Mouse (Mus musculus) forebrain, embryonic 11.5 days (tissue): ENCODE results near the gene Zfp683. TPM values are rescaled to one million over a fixed set of nuclear protein-coding genes. Genes with fewer than 3 reads are reported as not detected.
A peak's percentile ranks its signal among the peaks of the same experiment; 100 is the strongest.

Experiments
- ATAC-seq: fragments of 200-750 bp; cut with Nextera tagmentation; replicated peaks from 2 replicates; pipeline ENCODE4 v1.8.0; 2017; ENCODE audit warnings: moderate TSS enrichment; ENCODE audit not compliant: low FRiP score
- DNase-seq: peaks from one replicate; pipeline ENCODE4 v3.0.0-alpha.2; 2017; ENCODE audit warnings: low spot score
- H3K27ac ChIP-seq: fragments of 300-500 bp; sonication (generic); 2 replicates; pipeline ENCODE4 v1.5.1; 2014; ENCODE audit warnings: low read depth, low read length
- H3K27me3 ChIP-seq: fragments of 300-500 bp; sonication (generic); 2 replicates; pipeline ENCODE4 v1.6.1; 2014; ENCODE audit warnings: mild to moderate bottlenecking, low read length, mixed read lengths; ENCODE audit not compliant: control insufficient read depth, insufficient read depth
- H3K36me3 ChIP-seq: fragments of 300-500 bp; sonication (generic); 2 replicates; pipeline ENCODE4 v1.6.1; 2014; ENCODE audit warnings: mild to moderate bottlenecking, low read length, moderate library complexity, mixed read lengths; ENCODE audit not compliant: control insufficient read depth, insufficient read depth
- H3K4me1 ChIP-seq: fragments of 300-500 bp; sonication (generic); replicated peaks from 2 replicates; pipeline ENCODE4 v1.6.1; 2014; ENCODE audit warnings: low read length, mixed read lengths; ENCODE audit not compliant: control insufficient read depth, insufficient read depth
- H3K4me2 ChIP-seq: fragments of 300-500 bp; sonication (generic); 2 replicates; pipeline ENCODE4 v1.6.1; 2014; ENCODE audit warnings: low read depth, mild to moderate bottlenecking, low read length, moderate library complexity, mixed read lengths; ENCODE audit not compliant: severe bottlenecking
- H3K4me3 ChIP-seq: fragments of 300-500 bp; sonication (generic); 2 replicates; pipeline ENCODE4 v1.5.1; 2014; ENCODE audit warnings: low read depth, low read length
- H3K9ac ChIP-seq: fragments of 300-500 bp; sonication (generic); 2 replicates; pipeline ENCODE4 v1.6.1; 2014; ENCODE audit warnings: low read length
- H3K9me3 ChIP-seq: fragments of 300-500 bp; sonication (generic); 2 replicates; pipeline ENCODE4 v1.6.1; 2016; ENCODE audit warnings: low read length, mixed read lengths; ENCODE audit not compliant: control insufficient read depth
- WGBS: fragments of 180-500 bp; shearing (Covaris S2); extraction: QIAGEN DNeasy Blood & Tissue Kit; methylation state at CpG from one replicate; pipeline ENCODE4 v1.1.7; 2014; 5-methylcytosine and 5-hydroxymethylcytosine counted together
- polyA plus RNA-seq: library from polyadenylated mRNA; unstranded; fragments of >200 nt; fragmentation: Nextera tagmentation; extraction: Ambion mirVana; gene quantifications from 2 replicates; pipeline ENCODE4 v1.2.1, GENCODE M21; 2014

Gene Zfp683
- polyA plus RNA-seq, 1 experiment from 2014 or later: not detected

DNA sequence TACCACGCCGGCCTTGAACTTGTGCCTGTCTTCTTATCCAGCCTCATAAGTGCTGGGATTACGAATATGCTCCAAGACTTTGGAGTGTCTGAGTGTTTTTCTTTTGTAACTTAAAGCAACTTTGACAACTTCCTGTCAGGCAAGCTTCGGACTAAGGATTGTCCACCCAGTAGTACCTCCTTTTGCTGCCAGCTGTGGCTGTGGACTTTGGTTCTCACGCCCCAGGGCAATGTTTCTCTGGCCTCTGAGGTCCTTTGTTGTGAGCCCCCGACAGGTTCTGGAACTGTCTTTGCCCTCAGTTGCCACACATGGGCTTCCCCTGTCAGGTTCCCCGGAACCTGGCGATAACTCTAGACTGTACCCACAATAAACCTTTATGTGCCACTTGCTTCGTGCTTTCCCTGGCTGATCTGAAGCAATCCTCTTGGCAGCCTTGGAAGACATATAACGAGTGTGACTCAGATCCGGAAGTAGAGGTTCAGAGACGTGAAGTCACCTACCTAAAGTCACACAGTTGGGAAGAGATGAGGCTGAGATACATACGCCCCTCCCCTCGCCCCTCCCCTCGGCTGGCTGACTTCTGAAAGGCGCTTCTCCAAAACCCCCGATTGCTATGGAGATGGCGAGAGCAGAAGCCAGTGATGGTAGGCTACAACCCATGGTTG, 7.7 kb downstream of the Zfp683 start:
- DNase-seq (no peak), ATAC-seq (no peak)
- Histone ChIP-seq H3K9me3 (no peaks in the 10 kb centered on the region), H3K4me2 (no peak overlapping the region), H3K4me1 (no peaks in the 10 kb centered on the region), H3K36me3 (no peaks in the 10 kb centered on the region), H3K27me3 (peaks cover 4% of the 10 kb centered on the region), H3K27ac (no peak overlapping the region), H3K9ac (no peak overlapping the region), H3K4me3 (no peak overlapping the region)
- WGBS: 64% methylated on average over 18 of the region's 18 CpGs

DNA sequence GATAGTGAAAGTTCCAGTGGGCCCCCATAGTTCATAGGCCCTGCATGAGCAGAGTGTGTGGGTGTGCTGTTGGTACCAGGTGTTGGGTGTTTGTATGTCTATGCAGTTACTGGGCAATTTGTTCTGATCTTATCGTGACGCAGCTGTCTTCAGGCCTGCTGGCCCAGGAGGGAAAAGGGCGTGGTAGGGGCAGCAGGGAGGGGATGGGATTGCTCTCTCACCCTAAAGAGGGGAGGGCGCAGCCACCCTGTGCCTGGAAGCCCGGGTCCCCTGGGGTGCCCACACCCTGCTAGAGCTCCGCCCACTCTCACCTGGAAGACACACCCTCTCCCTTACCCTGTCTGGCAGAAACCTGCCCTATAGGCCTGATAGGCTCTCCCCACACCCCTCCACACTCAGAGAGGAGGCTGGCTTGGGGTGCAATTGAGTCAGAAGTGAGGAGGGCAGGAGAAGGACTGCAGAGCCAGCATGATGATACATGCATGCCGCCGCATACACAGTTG, 8.4 kb downstream of the Zfp683 start:
- WGBS: 61% methylated on average over 8 of the region's 8 CpGs
- H3K4me2 ChIP-seq: no peak overlapping the region
- no peak for DNase-seq
- peaks cover 4% of the 10 kb centered on the region for H3K27me3 ChIP-seq
- H3K36me3 ChIP-seq: no peaks in the 10 kb centered on the region
- ATAC-seq: no peak
- no peak overlapping the region for H3K27ac ChIP-seq
- no peak overlapping the region for H3K4me3 ChIP-seq
- no peaks in the 10 kb centered on the region for H3K9me3 ChIP-seq
- H3K9ac ChIP-seq: no peak overlapping the region
- H3K4me1 ChIP-seq: no peaks in the 10 kb centered on the region

DNA sequence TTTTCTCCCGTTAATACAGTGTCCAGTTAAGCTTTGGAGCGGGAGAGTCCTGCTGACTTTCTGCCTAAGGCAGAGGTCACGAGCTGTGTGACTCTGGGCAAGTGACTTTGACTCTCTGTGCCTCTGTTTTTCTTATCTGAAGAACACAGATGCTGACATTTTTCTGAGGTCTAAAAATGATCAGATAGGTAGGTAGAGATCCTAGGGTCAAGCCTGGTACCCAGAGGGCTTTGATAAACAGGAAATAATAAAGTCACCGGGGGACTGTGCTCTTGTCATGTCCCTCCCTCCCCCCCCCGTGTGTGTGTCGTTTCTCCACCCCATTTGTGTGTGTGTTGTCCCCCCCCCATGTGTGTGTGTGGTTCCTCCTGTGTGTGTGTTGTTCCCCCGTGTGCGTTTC, 8.9 kb downstream of the Zfp683 start:
- H3K9me3 ChIP-seq: no peaks in the 10 kb centered on the region
- no peak overlapping the region for H3K27ac ChIP-seq
- H3K4me2 ChIP-seq: no peak overlapping the region
- no peak for ATAC-seq
- H3K4me1 ChIP-seq: no peaks in the 10 kb centered on the region
- H3K36me3 ChIP-seq: no peaks in the 10 kb centered on the region
- DNase-seq: no peak
- H3K27me3 ChIP-seq: peaks cover 4% of the 10 kb centered on the region
- WGBS: 65% methylated on average over 8 of the region's 8 CpGs
- H3K4me3 ChIP-seq: no peak overlapping the region
- H3K9ac ChIP-seq: no peak overlapping the region

DNA sequence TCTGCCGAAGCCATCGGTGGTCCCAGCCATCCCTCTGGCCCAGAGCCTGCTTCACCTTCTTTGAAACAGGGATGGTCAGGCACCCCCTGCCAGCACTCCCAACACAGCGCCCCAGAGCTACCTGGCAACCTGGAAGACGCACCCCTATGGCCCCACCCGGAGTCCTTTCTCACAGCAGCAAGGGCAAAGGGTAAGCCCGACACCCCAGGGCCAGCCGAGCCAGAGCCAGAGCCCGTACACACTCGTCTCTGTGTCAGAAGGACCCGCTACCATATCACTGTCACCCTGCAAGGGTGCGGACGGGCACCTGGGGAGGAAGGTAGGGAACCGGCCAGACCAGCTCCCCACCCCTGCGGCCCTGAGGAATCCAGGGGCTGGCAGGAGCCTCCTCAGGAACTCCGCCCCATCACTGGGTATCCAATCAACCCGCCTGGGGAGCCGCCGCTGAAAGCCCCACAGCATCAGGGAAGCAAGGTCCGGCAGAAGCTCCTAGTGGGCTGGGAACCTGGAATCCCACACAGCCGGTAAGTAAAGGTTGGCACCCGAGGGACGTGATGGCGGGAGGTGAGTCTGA, 11.9 kb downstream of the Zfp683 start:
- no peaks in the 10 kb centered on the region for H3K9me3 ChIP-seq
- no peak overlapping the region for H3K4me3 ChIP-seq
- H3K27me3 ChIP-seq: peaks cover 4% of the 10 kb centered on the region
- no peak overlapping the region for H3K9ac ChIP-seq
- DNase-seq (no peak), ATAC-seq (no peak)
- no peaks in the 10 kb centered on the region for H3K36me3 ChIP-seq
- no peaks in the 10 kb centered on the region for H3K4me1 ChIP-seq
- no peak overlapping the region for H3K4me2 ChIP-seq
- H3K27ac ChIP-seq: no peak overlapping the region
- WGBS: 25% methylated on average over 23 of the region's 23 CpGs

DNA sequence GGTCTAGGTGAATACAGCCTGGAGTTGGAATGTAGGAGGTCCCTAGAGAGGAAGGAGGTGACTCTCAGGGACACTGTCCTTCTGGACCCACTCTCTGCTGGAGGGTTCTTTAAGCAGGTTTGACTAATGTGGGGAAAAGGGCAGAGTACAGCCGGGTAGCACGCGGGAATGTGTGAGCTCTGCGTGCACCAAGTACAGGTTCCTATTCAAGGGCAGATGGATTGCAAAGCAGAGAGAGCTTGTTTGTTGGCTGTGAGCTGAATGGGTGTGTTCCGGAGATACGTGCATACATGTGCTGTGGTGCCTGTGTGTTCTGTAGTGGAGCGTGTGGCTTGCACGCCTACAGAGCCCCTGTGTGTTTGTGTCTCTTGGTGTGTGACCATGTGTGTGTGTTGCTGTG, 13.7 kb downstream of the Zfp683 start:
- Histone ChIP-seq H3K9me3 (no peaks in the 10 kb centered on the region), H3K9ac (no peak overlapping the region), H3K4me2 (no peak overlapping the region), H3K4me1 (no peaks in the 10 kb centered on the region), H3K4me3 (no peak overlapping the region), H3K36me3 (no peaks in the 10 kb centered on the region), H3K27ac (no peak overlapping the region), H3K27me3 (peaks cover 4% of the 10 kb centered on the region)
- DNase-seq: no peak
- 96% methylated on average over 8 of the region's 8 CpGs for WGBS
- no peak for ATAC-seq

DNA sequence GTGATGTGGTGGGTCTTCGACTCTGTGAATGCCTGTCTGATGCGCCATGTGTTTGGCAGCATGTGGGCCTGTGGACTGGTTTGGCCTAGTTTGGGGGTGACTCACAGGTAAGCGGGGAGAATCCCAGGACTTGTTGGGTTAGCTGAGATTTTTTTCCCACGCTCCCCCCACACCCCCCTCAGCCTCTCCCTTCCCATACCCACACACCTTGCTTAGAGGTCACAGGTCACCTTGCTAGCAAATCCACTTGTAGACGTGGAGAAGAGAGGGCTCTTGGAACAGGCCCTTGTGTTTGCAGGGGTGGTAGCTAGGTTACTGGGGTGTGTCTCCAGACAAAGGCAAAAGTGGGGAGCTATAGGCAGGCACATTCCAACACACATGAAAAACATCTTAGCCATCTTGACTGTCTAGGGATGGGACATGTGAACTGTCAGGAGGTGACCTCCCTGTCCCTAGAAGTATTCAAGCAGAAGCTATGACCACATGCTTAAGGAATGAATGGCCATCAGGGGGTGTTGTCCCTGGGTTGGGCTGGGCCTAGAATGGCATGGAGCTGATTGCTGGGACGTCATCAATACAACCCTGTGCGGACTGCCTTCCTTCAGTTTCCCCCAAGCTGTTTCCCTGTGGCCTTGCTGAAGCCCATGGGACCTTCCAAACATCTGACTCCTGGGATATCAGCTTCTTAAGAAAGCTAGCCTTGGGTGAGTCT, 14.4 kb downstream of the Zfp683 start:
- WGBS: 89% methylated on average over 7 of the region's 7 CpGs
- no peaks in the 10 kb centered on the region for H3K4me1 ChIP-seq
- peaks cover 4% of the 10 kb centered on the region for H3K27me3 ChIP-seq
- no peak for DNase-seq
- H3K9ac ChIP-seq: no peak overlapping the region
- H3K9me3 ChIP-seq: no peaks in the 10 kb centered on the region
- no peaks in the 10 kb centered on the region for H3K36me3 ChIP-seq
- no peak overlapping the region for H3K4me3 ChIP-seq
- no peak for ATAC-seq
- H3K4me2 ChIP-seq: no peak overlapping the region
- no peak overlapping the region for H3K27ac ChIP-seq

DNA sequence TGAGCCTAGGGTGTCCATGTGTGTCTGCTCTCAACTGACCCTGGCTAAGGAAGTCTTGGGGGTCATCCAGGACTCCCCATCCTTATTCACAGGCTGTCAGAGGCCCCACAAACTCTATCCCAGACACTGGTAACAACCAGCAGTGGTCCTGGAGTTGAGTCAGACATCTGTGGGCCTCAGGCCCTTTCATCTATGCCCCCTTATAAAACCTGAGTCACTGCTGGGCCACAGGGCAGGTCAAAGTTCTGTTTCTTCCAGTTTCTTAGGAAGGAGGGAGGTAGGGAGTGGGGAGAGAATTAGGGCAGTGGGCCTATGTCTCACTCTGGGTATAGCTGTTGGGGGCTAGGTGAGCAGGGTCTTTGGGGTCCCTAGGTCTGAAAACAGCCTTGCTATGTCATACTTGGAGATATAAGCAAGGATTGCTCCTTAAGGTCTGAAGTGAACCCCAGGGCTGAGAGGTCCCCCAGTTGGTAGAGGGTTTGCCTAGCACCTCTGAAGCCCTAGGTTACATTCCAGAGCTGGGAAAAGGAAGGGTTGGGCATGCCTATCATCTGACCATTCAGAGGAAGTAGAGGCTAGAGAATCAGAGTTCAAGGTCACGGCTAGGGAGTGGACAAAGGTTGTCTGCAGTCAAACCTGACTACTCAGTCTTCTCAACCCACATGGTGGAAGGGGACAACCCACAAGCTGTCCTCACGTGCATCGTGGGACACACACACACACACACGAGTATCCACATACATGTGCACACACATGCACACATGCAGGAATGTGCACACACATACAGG, 15.3 kb downstream of the Zfp683 start:
- Histone ChIP-seq H3K4me3 (no peak overlapping the region), H3K4me2 (no peak overlapping the region), H3K36me3 (no peaks in the 10 kb centered on the region), H3K9ac (no peak overlapping the region), H3K27ac (no peak overlapping the region), H3K27me3 (peaks cover 4% of the 10 kb centered on the region), H3K9me3 (no peaks in the 10 kb centered on the region), H3K4me1 (no peaks in the 10 kb centered on the region)
- DNase-seq (no peak), ATAC-seq (no peak)
- 92% methylated on average over 4 of the region's 4 CpGs for WGBS

DNA sequence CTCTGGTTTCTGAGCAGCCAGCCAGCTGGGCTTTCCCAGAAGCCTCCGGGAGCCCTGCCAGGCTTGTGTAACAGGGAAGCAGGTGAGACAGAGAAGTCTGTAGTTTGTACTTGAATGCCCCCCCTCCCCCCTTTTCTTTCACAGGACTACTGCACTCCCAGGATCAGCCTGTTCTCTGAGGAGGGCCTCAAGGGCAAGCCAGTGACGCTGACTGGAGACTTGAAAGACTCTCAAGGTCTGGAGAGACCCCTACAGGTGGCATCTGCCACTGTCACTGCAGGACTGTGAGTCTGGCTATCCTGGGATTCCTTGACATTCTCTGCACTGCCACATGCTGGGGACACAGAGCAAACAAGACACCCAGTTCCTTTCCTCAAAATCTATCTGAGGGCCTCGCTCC, 25.1 kb downstream of the Zfp683 start:
- H3K9me3 ChIP-seq: no peaks in the 10 kb centered on the region
- no peak overlapping the region for H3K4me3 ChIP-seq
- no peak overlapping the region for H3K9ac ChIP-seq
- 0 out of 2 replicates have a peak, but pooled peaks cover 2% of the 10 kb centered on the region for H3K27me3 ChIP-seq
- ATAC-seq (0 out of 2 replicates have a peak, but pooled peaks have one; percentile 27), DNase-seq (peak; percentile 82)
- H3K27ac ChIP-seq: no peak overlapping the region
- WGBS: 28% methylated on average over 3 of the region's 3 CpGs
- H3K4me1 ChIP-seq: peaks cover 4% of the 10 kb centered on the region; the same call in 1 of the 2 replicates
- H3K4me2 ChIP-seq: no peak overlapping the region
- no peaks in the 10 kb centered on the region for H3K36me3 ChIP-seq
